Mouse (Mus musculus): ENCODE results near the gene Wscd2.

GRCm38 (mm10) chr5:113600803-113601202 lies 110.7 kb downstream of the Wscd2 start:
- TF ChIP-seq CTCF (IDR thresholded peaks at IDR 0.05; ENCODE audit: low read depth) (no peak), EP300 (IDR thresholded peaks at IDR 0.05; ENCODE audit: low read depth) (no peak)
